Mouse (Mus musculus): ENCODE measurements around the gene Ak3. TPM values are rescaled to one million over a fixed set of nuclear protein-coding genes. Genes with fewer than 3 reads are reported as not detected.
A peak's percentile ranks its signal among the peaks of the same experiment; 100 is the strongest.

Ak3 gene
- polyA plus RNA-seq, 2 experiments, result 33.9 to 83.9 TPM

DNA sequence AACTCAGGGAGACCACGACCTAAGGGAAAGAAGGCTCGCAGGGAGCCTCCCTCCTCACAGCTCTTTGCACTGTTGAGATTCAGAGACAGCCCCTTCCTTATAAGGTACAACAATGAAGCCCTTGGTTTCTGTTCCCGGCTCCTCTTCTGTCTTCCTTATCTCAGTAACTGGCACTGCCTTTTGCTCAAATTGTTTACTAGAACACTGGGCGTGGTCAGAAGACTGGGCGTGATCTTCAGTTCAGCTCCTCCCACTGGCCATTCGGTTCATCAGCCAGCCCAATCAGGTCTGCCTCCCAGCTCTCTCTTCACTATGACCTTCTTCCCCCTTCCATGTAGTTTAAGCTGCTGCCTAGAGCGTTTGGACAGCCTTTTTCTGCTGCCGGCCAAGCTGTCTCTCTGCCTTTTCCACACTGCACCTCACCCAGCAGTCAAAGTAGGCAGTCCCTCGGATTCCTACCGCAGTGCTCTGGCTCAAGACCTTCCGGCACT is 19.3 kb upstream of the Ak3 start:
- H3K27me3 ChIP-seq (ENCODE audit: control insufficient read depth, insufficient read depth, low read length), result no peaks in the 10 kb centered on the region
- WGBS, result 18% methylated on average over 11 of the region's 11 CpGs
- DNase-seq (ENCODE audit: low spot score), result no peak
- H3K4me1 ChIP-seq (ENCODE audit: control insufficient read depth, insufficient read depth, low read length), result peaks cover 5% of the 10 kb centered on the region
- H3K36me3 ChIP-seq (ENCODE audit: control insufficient read depth, insufficient read depth, low read length), result no peaks in the 10 kb centered on the region
- no peak overlapping the region for H3K4me2 ChIP-seq (replicated peaks; ENCODE audit: low read depth, low read length, severe bottlenecking)
- H3K27ac ChIP-seq (replicated peaks; ENCODE audit: low read depth, low read length), result no peak overlapping the region
- TF ChIP-seq POLR2A (IDR thresholded peaks at IDR 0.05; ENCODE audit: borderline replicate concordance, extremely low read depth, insufficient read depth, insufficient read length), result no peak
- H3K9me3 ChIP-seq (ENCODE audit: control insufficient read depth, low read length), result no peaks in the 10 kb centered on the region
- no peak for ATAC-seq (ENCODE audit: low FRiP score, low read depth)
- no peak overlapping the region for H3K4me3 ChIP-seq (replicated peaks; ENCODE audit: low read length)
- no peak overlapping the region for H3K9ac ChIP-seq (ENCODE audit: low read depth, low read length, severe bottlenecking)

DNA sequence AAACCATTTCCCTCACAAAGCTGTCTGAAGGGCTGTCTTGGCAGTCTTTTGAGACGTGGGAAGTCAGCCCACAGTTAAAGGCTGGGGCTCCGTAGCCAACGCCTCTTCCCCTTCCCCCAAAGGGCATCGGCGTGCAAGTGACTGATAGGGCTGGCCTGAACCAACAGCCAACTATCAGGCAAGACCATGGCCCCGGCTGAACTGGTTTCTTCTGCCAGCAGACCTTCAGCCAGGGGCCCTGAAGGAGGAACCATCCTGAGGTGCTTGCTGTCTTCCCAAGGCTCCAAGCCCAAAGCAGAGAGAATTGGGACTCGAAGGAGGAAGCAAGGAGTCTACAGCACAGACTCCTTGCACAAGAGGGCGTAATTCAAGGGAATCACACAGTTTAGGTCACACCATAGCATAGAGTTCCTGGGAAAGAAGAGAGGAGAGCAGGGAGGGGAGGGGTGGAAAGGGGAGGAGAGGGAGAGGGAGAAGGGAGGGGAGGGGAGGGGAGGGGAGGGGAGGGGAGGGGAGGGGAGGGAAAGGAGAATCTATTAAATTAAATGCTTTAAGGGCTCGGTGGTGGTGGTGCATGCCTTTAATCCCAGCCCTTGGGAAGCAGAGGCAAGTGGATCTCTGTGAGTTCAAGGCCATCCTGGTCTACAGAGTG is 16.8 kb upstream of the Ak3 start:
- Histone ChIP-seq H3K27me3 (ENCODE audit: control insufficient read depth, insufficient read depth, low read length) (no peaks in the 10 kb centered on the region), H3K4me2 (replicated peaks; ENCODE audit: low read depth, low read length, severe bottlenecking) (peak overlapping the region; percentile 33), H3K4me3 (replicated peaks; ENCODE audit: low read length) (no peak overlapping the region), H3K9me3 (ENCODE audit: control insufficient read depth, low read length) (no peaks in the 10 kb centered on the region), H3K9ac (ENCODE audit: low read depth, low read length, severe bottlenecking) (no peak overlapping the region), H3K27ac (replicated peaks; ENCODE audit: low read depth, low read length) (no peak overlapping the region), H3K36me3 (ENCODE audit: control insufficient read depth, insufficient read depth, low read length) (no peaks in the 10 kb centered on the region), H3K4me1 (ENCODE audit: control insufficient read depth, insufficient read depth, low read length) (peaks cover 5% of the 10 kb centered on the region)
- no peak for TF ChIP-seq POLR2A (IDR thresholded peaks at IDR 0.05; ENCODE audit: borderline replicate concordance, extremely low read depth, insufficient read depth, insufficient read length)
- ATAC-seq (ENCODE audit: low FRiP score, low read depth) (no peak), DNase-seq (ENCODE audit: low spot score) (no peak)
- WGBS, result 59% methylated on average over 9 of the region's 9 CpGs

DNA sequence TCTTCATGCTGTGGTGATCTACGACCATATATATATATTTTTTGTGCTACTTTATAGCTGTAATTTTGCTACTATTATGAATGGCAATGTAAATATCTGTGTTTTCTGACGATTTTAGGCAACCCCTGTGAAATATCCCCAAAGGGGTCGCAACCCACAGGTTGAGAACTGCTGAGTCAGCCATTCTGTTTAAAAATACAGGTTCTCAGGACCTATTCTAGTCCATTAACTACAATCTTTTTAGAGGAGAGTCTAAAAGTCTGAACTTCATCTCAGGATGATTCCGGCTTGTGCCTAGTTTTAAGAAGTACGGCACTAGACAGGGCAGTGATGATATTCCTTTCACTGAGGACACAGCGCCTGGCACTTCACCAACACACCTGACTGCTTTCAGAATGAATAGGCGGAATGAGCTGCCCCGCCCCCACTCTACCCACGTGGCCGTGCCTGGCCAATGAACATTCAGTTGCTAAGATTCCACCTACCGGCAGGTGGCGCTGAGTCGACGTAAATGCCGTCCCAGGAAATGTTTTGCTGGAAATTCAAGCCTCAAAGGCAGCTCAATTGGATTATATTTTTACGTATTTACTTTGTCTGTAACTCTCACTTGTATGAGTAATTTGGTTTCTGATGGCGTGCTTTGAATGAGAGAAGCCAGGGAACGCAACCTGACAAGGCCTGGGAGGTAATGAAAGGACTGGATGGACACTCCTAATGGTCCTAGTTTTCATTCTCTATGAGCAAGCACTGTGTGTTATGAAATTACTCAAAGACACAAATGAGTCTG is 16.0 kb upstream of the Ak3 start:
- no peak overlapping the region for H3K27ac ChIP-seq (replicated peaks; ENCODE audit: low read depth, low read length)
- peak; percentile 69 for ATAC-seq (ENCODE audit: low FRiP score, low read depth)
- H3K36me3 ChIP-seq (ENCODE audit: control insufficient read depth, insufficient read depth, low read length), result no peaks in the 10 kb centered on the region
- DNase-seq (ENCODE audit: low spot score), result peak; percentile 95
- 0 out of 2 replicates have a peak, but pooled peaks cover 3% of the 10 kb centered on the region for H3K4me1 ChIP-seq (ENCODE audit: control insufficient read depth, insufficient read depth, low read length)
- H3K9me3 ChIP-seq (ENCODE audit: control insufficient read depth, low read length), result no peaks in the 10 kb centered on the region
- no peaks in the 10 kb centered on the region for H3K27me3 ChIP-seq (ENCODE audit: control insufficient read depth, insufficient read depth, low read length)
- H3K4me3 ChIP-seq (replicated peaks; ENCODE audit: low read length), result no peak overlapping the region
- H3K4me2 ChIP-seq (replicated peaks; ENCODE audit: low read depth, low read length, severe bottlenecking), result peak overlapping the region; percentile 33
- 16% methylated on average over 18 of the region's 18 CpGs for WGBS
- no peak for TF ChIP-seq POLR2A (IDR thresholded peaks at IDR 0.05; ENCODE audit: borderline replicate concordance, extremely low read depth, insufficient read depth, insufficient read length)
- no peak overlapping the region for H3K9ac ChIP-seq (ENCODE audit: low read depth, low read length, severe bottlenecking)

DNA sequence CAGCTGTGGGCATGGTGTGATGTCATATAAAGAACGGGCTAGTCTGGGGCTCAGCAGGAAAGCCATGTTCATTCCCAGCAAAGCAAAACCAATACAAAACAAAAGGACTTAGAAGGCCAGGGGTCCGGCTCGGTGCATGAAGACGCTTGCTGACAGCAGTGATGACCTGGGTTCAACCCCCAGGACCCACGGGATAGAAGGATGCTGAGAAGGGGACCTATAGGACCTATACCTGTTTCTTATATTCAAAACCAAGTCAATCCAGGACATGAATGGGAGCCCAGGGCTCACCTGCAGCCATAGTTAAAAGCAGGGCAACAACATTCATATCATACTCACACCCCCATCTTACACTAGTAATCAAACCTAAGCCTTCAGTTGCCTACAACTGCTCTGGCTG is 15.2 kb upstream of the Ak3 start:
- no peak overlapping the region for H3K27ac ChIP-seq (replicated peaks; ENCODE audit: low read depth, low read length)
- no peak overlapping the region for H3K4me2 ChIP-seq (replicated peaks; ENCODE audit: low read depth, low read length, severe bottlenecking)
- H3K4me1 ChIP-seq (ENCODE audit: control insufficient read depth, insufficient read depth, low read length), result 0 out of 2 replicates have a peak, but pooled peaks cover 3% of the 10 kb centered on the region
- no peaks in the 10 kb centered on the region for H3K36me3 ChIP-seq (ENCODE audit: control insufficient read depth, insufficient read depth, low read length)
- WGBS, result 82% methylated on average over 5 of the region's 5 CpGs
- TF ChIP-seq POLR2A (IDR thresholded peaks at IDR 0.05; ENCODE audit: borderline replicate concordance, extremely low read depth, insufficient read depth, insufficient read length), result no peak
- H3K9me3 ChIP-seq (ENCODE audit: control insufficient read depth, low read length), result no peaks in the 10 kb centered on the region
- H3K27me3 ChIP-seq (ENCODE audit: control insufficient read depth, insufficient read depth, low read length), result no peaks in the 10 kb centered on the region
- ATAC-seq (ENCODE audit: low FRiP score, low read depth) (no peak), DNase-seq (ENCODE audit: low spot score) (no peak)
- H3K9ac ChIP-seq (ENCODE audit: low read depth, low read length, severe bottlenecking), result no peak overlapping the region
- H3K4me3 ChIP-seq (replicated peaks; ENCODE audit: low read length), result no peak overlapping the region

DNA sequence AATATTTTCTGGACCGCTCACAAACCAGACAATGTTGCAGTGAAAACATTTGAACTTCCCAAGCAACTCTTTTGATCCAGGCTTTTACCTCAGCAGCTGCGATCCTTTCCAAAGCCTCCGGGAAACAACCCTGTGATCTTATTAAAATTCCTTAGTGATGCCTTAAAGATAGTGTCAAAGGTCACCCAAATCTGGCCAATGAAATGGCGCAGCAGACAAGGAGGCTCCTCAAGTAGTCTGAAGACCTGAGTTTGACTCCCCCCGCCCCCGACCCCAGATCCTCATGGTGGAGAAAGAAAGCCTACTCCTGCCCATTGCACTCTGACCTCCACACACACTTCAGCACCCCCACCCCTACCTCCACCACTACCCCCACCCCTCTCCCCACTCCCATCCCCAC is 12.5 kb upstream of the Ak3 start:
- no peak overlapping the region for H3K9ac ChIP-seq (ENCODE audit: low read depth, low read length, severe bottlenecking)
- 23% methylated on average over 6 of the region's 6 CpGs for WGBS
- ATAC-seq (ENCODE audit: low FRiP score, low read depth) (no peak), DNase-seq (ENCODE audit: low spot score) (no peak)
- no peaks in the 10 kb centered on the region for H3K9me3 ChIP-seq (ENCODE audit: control insufficient read depth, low read length)
- no peak for TF ChIP-seq POLR2A (IDR thresholded peaks at IDR 0.05; ENCODE audit: borderline replicate concordance, extremely low read depth, insufficient read depth, insufficient read length)
- no peaks in the 10 kb centered on the region for H3K36me3 ChIP-seq (ENCODE audit: control insufficient read depth, insufficient read depth, low read length)
- no peak overlapping the region for H3K4me3 ChIP-seq (replicated peaks; ENCODE audit: low read length)
- no peak overlapping the region for H3K4me2 ChIP-seq (replicated peaks; ENCODE audit: low read depth, low read length, severe bottlenecking)
- H3K27ac ChIP-seq (replicated peaks; ENCODE audit: low read depth, low read length), result no peak overlapping the region
- H3K4me1 ChIP-seq (ENCODE audit: control insufficient read depth, insufficient read depth, low read length), result 0 out of 2 replicates have a peak, but pooled peaks cover 3% of the 10 kb centered on the region
- H3K27me3 ChIP-seq (ENCODE audit: control insufficient read depth, insufficient read depth, low read length), result no peaks in the 10 kb centered on the region

All from limb, embryonic 14.5 days (tissue).